Mouse (Mus musculus) E14TG2a.4 (cell line): ENCODE measurements around the gene Sntn.

ENCODE experiments used
- CTCF ChIP-seq: conservative IDR thresholded peaks from 2 replicates; pipeline ENCODE4 v1.5.1; 2014; ENCODE audit warnings: low read length
- POU5F1 ChIP-seq: IDR thresholded peaks from 2 replicates; pipeline ENCODE4 v1.6.1; 2014; ENCODE audit warnings: low read length, borderline replicate concordance

DNA sequence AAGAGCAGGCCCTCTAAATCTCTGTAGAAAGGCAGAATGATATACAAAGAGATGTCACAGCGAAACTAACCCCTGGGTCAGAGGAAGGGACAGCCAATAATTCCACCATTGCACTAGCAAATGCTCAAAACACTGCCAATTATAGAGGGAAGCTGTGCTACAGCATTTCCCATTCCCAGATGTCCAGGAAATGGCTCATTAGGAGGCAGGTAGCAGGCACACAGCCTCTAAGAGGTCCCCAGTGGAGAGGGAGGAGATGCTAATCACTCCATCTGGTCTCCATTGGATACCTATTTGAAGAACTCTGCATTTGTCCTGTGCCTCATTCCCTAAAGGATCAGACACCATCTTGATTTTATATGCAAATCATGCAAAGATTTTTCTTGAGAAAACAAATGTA, 19.6 kb upstream of the Sntn start:
- TF ChIP-seq CTCF (no peak), POU5F1 (no peak)
